Mouse (Mus musculus): ENCODE measurements around the gene Abca8a. TPM values are rescaled to one million over a fixed set of nuclear protein-coding genes. Genes with fewer than 3 reads are reported as not detected.
"Not testable (repeated sequence)": the region's sequence is repeated elsewhere in the genome, so short reads cannot be mapped to it uniquely, and the experiment has no call there.

Gene Abca8a
- polyA plus RNA-seq, 2 experiments, result 0.94 to 1.3 TPM

GRCm38 (mm10) chr11:109991270-109991669 is 104.5 kb downstream of the Abca8a start:
- DNase-seq (ENCODE audit: low read depth in 3 of 3, low spot score in 3 of 3) (no peak), ATAC-seq (ENCODE audit: insufficient read depth) (no peak; the same call in 1 of the 2 replicates)
- Histone ChIP-seq H3K4me3 (ENCODE audit: insufficient read depth in 1 of 2, low read depth in 2 of 2, low read length in 2 of 2) (no peak overlapping the region), H3K36me3 (replicated peaks; ENCODE audit: control insufficient read depth, insufficient read depth, low read depth) (no peaks in the 10 kb centered on the region), H3K27ac (no peak overlapping the region), H3K9ac (replicated peaks) (no peak overlapping the region), H3K27me3 (ENCODE audit: control insufficient read depth, insufficient read depth, low read length) (no peaks in the 10 kb centered on the region), H3K4me2 (ENCODE audit: low read depth) (no peak overlapping the region), H3K9me3 (ENCODE audit: control insufficient read depth, low read length) (no peaks in the 10 kb centered on the region), H3K4me1 (replicated peaks; ENCODE audit: control insufficient read depth in 2 of 2, insufficient read depth in 2 of 2, low read length in 1 of 2) (peaks cover 2 to 6% of the 10 kb centered on the region in 2 experiments; a peak in 3 of 4 replicates)
- WGBS (ENCODE audit: insufficient replicate concordance), result 40% methylated on average over 3 of the region's 3 CpGs
- no peak for TF ChIP-seq CTCF (IDR thresholded peaks at IDR 0.05; ENCODE audit: low read depth)
- no peak for TF ChIP-seq EP300 (IDR thresholded peaks at IDR 0.05; ENCODE audit: low read depth)

- WGBS (ENCODE audit: insufficient replicate concordance), result 53% methylated on average over 2 of the region's 2 CpGs
- TF ChIP-seq CTCF (IDR thresholded peaks at IDR 0.05; ENCODE audit: low read depth), result no peak
- TF ChIP-seq EP300 (IDR thresholded peaks at IDR 0.05; ENCODE audit: low read depth), result no peak
- H3K9ac ChIP-seq (replicated peaks), result no peak overlapping the region
Observed at GRCm38 (mm10) chr11:109990256-109990655, 105.5 kb downstream of the Abca8a start.

GRCm38 (mm10) chr11:109988164-109988563 is 107.6 kb downstream of the Abca8a start:
- TF ChIP-seq CTCF (IDR thresholded peaks at IDR 0.05; ENCODE audit: low read depth), result no peak
- TF ChIP-seq EP300 (IDR thresholded peaks at IDR 0.05; ENCODE audit: low read depth), result no peak
- no peaks in the 10 kb centered on the region for H3K36me3 ChIP-seq (replicated peaks; ENCODE audit: control insufficient read depth, insufficient read depth, low read depth)
- H3K4me2 ChIP-seq (ENCODE audit: low read depth), result 0 out of 2 replicates have a peak overlapping the region, but pooled peaks have one; percentile 4
- no peak overlapping the region for H3K9ac ChIP-seq (replicated peaks)
- DNase-seq (ENCODE audit: low read depth in 3 of 3, low spot score in 3 of 3), result no peak
- H3K4me3 ChIP-seq (ENCODE audit: insufficient read depth in 1 of 2, low read depth in 2 of 2, low read length in 2 of 2), result no peak overlapping the region
- WGBS (ENCODE audit: insufficient replicate concordance), result 16% methylated on average over 1 of the region's 1 CpGs
- H3K27ac ChIP-seq, result no peak overlapping the region
- no peaks in the 10 kb centered on the region for H3K27me3 ChIP-seq (ENCODE audit: control insufficient read depth, insufficient read depth, low read length)
- H3K4me1 ChIP-seq (replicated peaks; ENCODE audit: control insufficient read depth in 2 of 2, insufficient read depth in 2 of 2, low read length in 1 of 2), result peaks cover 2 to 4% of the 10 kb centered on the region in 2 experiments; a peak in 2 of 4 replicates
- no peak for ATAC-seq (ENCODE audit: insufficient read depth)
- no peaks in the 10 kb centered on the region for H3K9me3 ChIP-seq (ENCODE audit: control insufficient read depth, low read length)

More at GRCm38 (mm10) chr11:109990256-109990655, 105.5 kb downstream of the Abca8a start:
- Histone ChIP-seq H3K27ac (no peak overlapping the region), H3K4me1 (replicated peaks; ENCODE audit: control insufficient read depth in 2 of 2, insufficient read depth in 2 of 2, low read length in 1 of 2) (peaks cover 2 to 6% of the 10 kb centered on the region in 2 experiments; a peak in 3 of 4 replicates), H3K4me2 (ENCODE audit: low read depth) (no peak overlapping the region), H3K4me3 (ENCODE audit: insufficient read depth in 1 of 2, low read depth in 2 of 2, low read length in 2 of 2) (no peak overlapping the region), H3K36me3 (replicated peaks; ENCODE audit: control insufficient read depth, insufficient read depth, low read depth) (no peaks in the 10 kb centered on the region), H3K27me3 (ENCODE audit: control insufficient read depth, insufficient read depth, low read length) (no peaks in the 10 kb centered on the region), H3K9me3 (ENCODE audit: control insufficient read depth, low read length) (no peaks in the 10 kb centered on the region)
- DNase-seq (ENCODE audit: low read depth in 3 of 3, low spot score in 3 of 3) (no peak), ATAC-seq (ENCODE audit: insufficient read depth) (no peak)

- H3K27ac ChIP-seq; H3K9ac ChIP-seq (replicated peaks); H3K9me3 ChIP-seq (ENCODE audit: control insufficient read depth, low read length); DNase-seq (ENCODE audit: low read depth in 3 of 3, low spot score in 3 of 3); H3K27me3 ChIP-seq (ENCODE audit: control insufficient read depth, insufficient read depth, low read length); ATAC-seq (ENCODE audit: insufficient read depth); H3K36me3 ChIP-seq (replicated peaks; ENCODE audit: control insufficient read depth, insufficient read depth, low read depth); H3K4me3 ChIP-seq (ENCODE audit: insufficient read depth in 1 of 2, low read depth in 2 of 2, low read length in 2 of 2); H3K4me1 ChIP-seq (replicated peaks; ENCODE audit: control insufficient read depth in 2 of 2, insufficient read depth in 2 of 2, low read length in 1 of 2): not testable (repeated sequence)
- WGBS (ENCODE audit: insufficient replicate concordance), result 47% methylated on average over 11 of the region's 11 CpGs
- 0 out of 2 replicates have a peak overlapping the region, but pooled peaks have one; percentile 4 for H3K4me2 ChIP-seq (ENCODE audit: low read depth)
Observed at GRCm38 (mm10) chr11:109987460-109988072, 108.2 kb downstream of the Abca8a start.

- Histone ChIP-seq H3K9ac (replicated peaks) (no peak overlapping the region), H3K36me3 (replicated peaks; ENCODE audit: control insufficient read depth, insufficient read depth, low read depth) (no peaks in the 10 kb centered on the region; the same call in 1 of the 2 replicates), H3K27me3 (ENCODE audit: control insufficient read depth, insufficient read depth, low read length) (no peaks in the 10 kb centered on the region), H3K9me3 (ENCODE audit: control insufficient read depth, low read length) (no peaks in the 10 kb centered on the region), H3K4me2 (ENCODE audit: low read depth) (no peak overlapping the region), H3K27ac (no peak overlapping the region), H3K4me1 (replicated peaks; ENCODE audit: control insufficient read depth in 2 of 2, insufficient read depth in 2 of 2, low read length in 1 of 2) (no peaks in the 10 kb centered on the region), H3K4me3 (ENCODE audit: insufficient read depth in 1 of 2, low read depth in 2 of 2, low read length in 2 of 2) (no peak overlapping the region)
- DNase-seq (ENCODE audit: low read depth in 3 of 3, low spot score in 3 of 3) (no peak), ATAC-seq (ENCODE audit: insufficient read depth) (no peak)
- TF ChIP-seq EP300 (IDR thresholded peaks at IDR 0.05; ENCODE audit: low read depth) (no peak), CTCF (IDR thresholded peaks at IDR 0.05; ENCODE audit: low read depth) (no peak)
- 62% methylated on average over 2 of the region's 2 CpGs for WGBS (ENCODE audit: insufficient replicate concordance)
Observed at GRCm38 (mm10) chr11:109981872-109982271, 113.9 kb downstream of the Abca8a start.

Other genes with a start within 250 kb of the Abca8a start
- gene Abca8b, start 100.1 kb downstream of the Abca8a start, polyA plus RNA-seq (2012; rRNA removed), result 3.5 and 4.7 TPM in 2 replicates
- gene Abca8b, start 100.1 kb downstream of the Abca8a start, polyA plus RNA-seq (2014; fragmentation: Nextera tagmentation; extraction: Ambion mirVana), result 4.7 and 5.4 TPM in 2 replicates
- gene Abca9, start 72.2 kb upstream of the Abca8a start, polyA plus RNA-seq (2012; rRNA removed), result 0.27 and 0.40 TPM in 2 replicates
- 0.68 and 0.74 TPM in 2 replicates for gene Abca9, start 72.2 kb upstream of the Abca8a start, polyA plus RNA-seq (2014; fragmentation: Nextera tagmentation; extraction: Ambion mirVana)
- 1.9 and 2.5 TPM in 2 replicates for gene Abca6, start 155.8 kb upstream of the Abca8a start, polyA plus RNA-seq (2012; rRNA removed)
- gene Abca6, start 155.8 kb upstream of the Abca8a start, polyA plus RNA-seq (2014; fragmentation: Nextera tagmentation; extraction: Ambion mirVana), result 4.2 TPM in 2 replicates
- 0.19 and 0.23 TPM in 2 replicates for gene Abca5, start 241.7 kb upstream of the Abca8a start, polyA plus RNA-seq (2012; rRNA removed)
- gene Abca5, start 241.7 kb upstream of the Abca8a start, polyA plus RNA-seq (2014; fragmentation: Nextera tagmentation; extraction: Ambion mirVana), result 0.58 and 1.4 TPM in 2 replicates

Data from liver, embryonic 14.5 days (tissue).